Mouse (Mus musculus) kidney, embryonic 15.5 days (tissue): ENCODE data around the gene Oser1. TPM values are rescaled to one million over a fixed set of nuclear protein-coding genes. Genes with fewer than 3 reads are reported as not detected.
"Not testable (repeated sequence)": the region's sequence is repeated elsewhere in the genome, so short reads cannot be mapped to it uniquely, and the experiment has no call there.

Source experiments
- ATAC-seq: fragments of 200-750 bp; cut with Nextera tagmentation; replicated peaks from 2 replicates; pipeline ENCODE4 v1.8.0; 2017; ENCODE audit warnings: moderate TSS enrichment; ENCODE audit not compliant: low FRiP score
- H3K27ac ChIP-seq: fragments of 300-500 bp; sonication (generic); 2 replicates; pipeline ENCODE4 v1.5.1; 2015; ENCODE audit warnings: mild to moderate bottlenecking, inconsistent platforms
- H3K27me3 ChIP-seq: fragments of 300-500 bp; sonication (generic); 2 replicates; pipeline ENCODE4 v1.6.1; 2015; ENCODE audit warnings: inconsistent platforms
- H3K36me3 ChIP-seq: fragments of 300-500 bp; sonication (generic); 2 replicates; pipeline ENCODE4 v1.6.1; 2015; ENCODE audit warnings: inconsistent platforms
- H3K4me1 ChIP-seq: fragments of 300-500 bp; sonication (generic); 2 replicates; pipeline ENCODE4 v1.6.1; 2015; ENCODE audit warnings: inconsistent platforms
- H3K4me2 ChIP-seq: fragments of 300-500 bp; sonication (generic); 2 replicates; pipeline ENCODE4 v1.6.1; 2015; ENCODE audit warnings: moderate library complexity, mild to moderate bottlenecking, inconsistent platforms
- H3K4me3 ChIP-seq: fragments of 300-500 bp; sonication (generic); replicated peaks from 2 replicates; pipeline ENCODE4 v1.5.1; 2015; ENCODE audit warnings: mild to moderate bottlenecking, inconsistent platforms
- H3K9ac ChIP-seq: fragments of 300-500 bp; sonication (generic); 2 replicates; pipeline ENCODE4 v1.6.1; 2015; ENCODE audit warnings: mild to moderate bottlenecking, inconsistent platforms
- H3K9me3 ChIP-seq: fragments of 300-500 bp; sonication (generic); replicated peaks from 2 replicates; pipeline ENCODE4 v1.6.1; 2016; ENCODE audit warnings: inconsistent platforms
- WGBS: fragments of 180-500 bp; shearing (Covaris S2); methylation state at CpG from one replicate; pipeline ENCODE4 v1.1.7; 2015; ENCODE audit warnings: mixed read lengths; 5-methylcytosine and 5-hydroxymethylcytosine counted together
- polyA plus RNA-seq: library from polyadenylated mRNA; unstranded; fragments of >200 nt; fragmentation: Nextera tagmentation; extraction: Ambion mirVana; gene quantifications from 2 replicates; pipeline ENCODE4 v1.2.1, GENCODE M21; 2015

The Oser1 gene
- polyA plus RNA-seq, 1 experiment from 2014 or later, result 87.3 TPM

DNA sequence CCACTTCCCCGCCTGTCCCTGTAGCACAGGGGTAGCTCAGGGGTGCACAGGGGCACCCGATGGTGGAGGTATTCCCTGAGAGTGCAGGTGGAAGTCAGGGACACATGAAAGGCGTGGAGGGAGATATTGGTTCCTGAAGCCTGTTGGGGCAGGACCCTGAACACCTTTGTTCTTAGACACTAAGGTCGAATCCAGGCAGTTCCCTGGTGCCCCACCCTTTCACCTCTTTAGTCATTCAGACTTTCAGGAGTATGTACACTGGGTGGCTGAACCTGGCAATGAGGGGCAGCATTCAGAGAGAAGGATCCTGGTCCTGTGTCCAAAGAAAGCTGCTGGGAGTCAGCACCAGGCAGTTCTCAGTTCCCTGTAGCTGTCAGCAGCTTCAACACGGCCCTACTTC, 37.9 kb upstream of the Oser1 start:
- no peak overlapping the region for H3K4me3 ChIP-seq
- no peak for ATAC-seq
- no peak overlapping the region for H3K4me2 ChIP-seq
- H3K4me1 ChIP-seq, result no peaks in the 10 kb centered on the region
- H3K27ac ChIP-seq, result no peak overlapping the region
- peaks cover 20% of the 10 kb centered on the region for H3K27me3 ChIP-seq
- 83% methylated on average over 5 of the region's 5 CpGs for WGBS
- H3K9ac ChIP-seq, result no peak overlapping the region
- 0 out of 2 replicates have a peak, but pooled peaks cover 2% of the 10 kb centered on the region for H3K36me3 ChIP-seq
- H3K9me3 ChIP-seq, result no peaks in the 10 kb centered on the region

- H3K9ac ChIP-seq, H3K9me3 ChIP-seq, H3K4me2 ChIP-seq, ATAC-seq, H3K4me3 ChIP-seq, H3K27ac ChIP-seq, H3K4me1 ChIP-seq, H3K36me3 ChIP-seq: not testable (repeated sequence)
- 96% methylated on average over 9 of the region's 9 CpGs for WGBS
- H3K27me3 ChIP-seq, result peaks cover 20% of the 10 kb centered on the region
Measured at GRCm38 (mm10) chr2:163461307-163461706, 36.8 kb upstream of the Oser1 start.

GRCm38 (mm10) chr2:163460622-163461021, 36.1 kb upstream of the Oser1 start:
- Histone ChIP-seq H3K9me3 (no peaks in the 10 kb centered on the region), H3K27me3 (peaks cover 20% of the 10 kb centered on the region), H3K9ac (no peak overlapping the region), H3K36me3 (no peaks in the 10 kb centered on the region), H3K27ac (no peak overlapping the region), H3K4me3 (no peak overlapping the region), H3K4me2 (no peak overlapping the region), H3K4me1 (no peaks in the 10 kb centered on the region)
- 89% methylated on average over 8 of the region's 8 CpGs for whole genome bisulfite sequencing
- ATAC-seq, result no peak

DNA sequence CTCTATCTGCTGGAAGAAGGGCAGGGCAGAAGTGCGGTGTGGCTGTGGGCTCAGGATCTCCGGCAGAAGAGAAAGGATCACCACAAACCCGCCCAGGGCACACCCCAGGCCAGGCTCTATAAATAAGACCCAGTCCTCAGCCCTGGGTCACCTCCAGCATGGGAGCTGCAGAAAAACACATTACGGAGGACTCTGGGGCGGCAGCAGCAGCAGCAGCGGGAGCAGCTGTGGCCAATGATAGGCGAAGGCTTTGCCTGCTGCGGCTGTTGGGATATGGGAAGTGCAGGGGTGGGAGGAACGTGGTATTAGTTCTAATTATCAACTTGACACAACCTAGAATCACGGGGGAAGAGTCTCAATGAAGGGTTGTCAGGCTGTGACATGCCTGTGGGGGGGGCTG, 34.9 kb upstream of the Oser1 start:
- Histone ChIP-seq H3K4me2 (no peak overlapping the region), H3K4me3 (no peak overlapping the region), H3K9ac (no peak overlapping the region), H3K36me3 (no peaks in the 10 kb centered on the region), H3K27me3 (peaks cover 20% of the 10 kb centered on the region), H3K9me3 (no peaks in the 10 kb centered on the region), H3K4me1 (no peaks in the 10 kb centered on the region), H3K27ac (no peak overlapping the region)
- ATAC-seq, result no peak
- WGBS, result 45% methylated on average over 10 of the region's 10 CpGs

- 48% methylated on average over 27 of the region's 27 CpGs for WGBS
- H3K27me3 ChIP-seq, result peaks cover 20% of the 10 kb centered on the region
- no peaks in the 10 kb centered on the region for H3K36me3 ChIP-seq
- no peak overlapping the region for H3K9ac ChIP-seq
- H3K4me3 ChIP-seq, result no peak overlapping the region
- no peak overlapping the region for H3K4me2 ChIP-seq
- no peaks in the 10 kb centered on the region for H3K4me1 ChIP-seq
- no peak for ATAC-seq
- H3K27ac ChIP-seq, result no peak overlapping the region
- no peaks in the 10 kb centered on the region for H3K9me3 ChIP-seq
Measured at GRCm38 (mm10) chr2:163458539-163459265, 34.2 kb upstream of the Oser1 start.

GRCm38 (mm10) chr2:163453378-163453777, 28.9 kb upstream of the Oser1 start:
- WGBS, result 89% methylated on average over 13 of the region's 13 CpGs
- no peaks in the 10 kb centered on the region for H3K4me1 ChIP-seq
- ATAC-seq, result no peak

GRCm38 (mm10) chr2:163452738-163453137, 28.2 kb upstream of the Oser1 start:
- Histone ChIP-seq H3K9me3 (no peaks in the 10 kb centered on the region), H3K4me1 (no peaks in the 10 kb centered on the region), H3K4me2 (no peak overlapping the region), H3K36me3 (no peaks in the 10 kb centered on the region), H3K27me3 (peaks cover 4% of the 10 kb centered on the region), H3K27ac (no peak overlapping the region), H3K4me3 (no peak overlapping the region), H3K9ac (no peak overlapping the region)
- no peak for ATAC-seq
- 87% methylated on average over 6 of the region's 6 CpGs for WGBS

More at GRCm38 (mm10) chr2:163453378-163453777, 28.9 kb upstream of the Oser1 start:
- H3K4me2 ChIP-seq, result no peak overlapping the region
- no peaks in the 10 kb centered on the region for H3K36me3 ChIP-seq
- H3K27me3 ChIP-seq, result peaks cover 9% of the 10 kb centered on the region
- no peak overlapping the region for H3K4me3 ChIP-seq
- H3K9me3 ChIP-seq, result no peaks in the 10 kb centered on the region
- no peak overlapping the region for H3K9ac ChIP-seq
- H3K27ac ChIP-seq, result no peak overlapping the region

- peaks cover 4% of the 10 kb centered on the region; the same call in 1 of the 2 replicates for H3K27me3 ChIP-seq
- no peaks in the 10 kb centered on the region for H3K9me3 ChIP-seq
- no peak for ATAC-seq
- no peak overlapping the region for H3K4me3 ChIP-seq
- no peaks in the 10 kb centered on the region for H3K36me3 ChIP-seq
- no peak overlapping the region for H3K9ac ChIP-seq
- H3K27ac ChIP-seq, result no peak overlapping the region
- H3K4me2 ChIP-seq, result no peak overlapping the region
- no peaks in the 10 kb centered on the region for H3K4me1 ChIP-seq
- WGBS, result 80% methylated on average over 6 of the region's 6 CpGs
Measured at GRCm38 (mm10) chr2:163450668-163451295, 26.3 kb upstream of the Oser1 start.

DNA sequence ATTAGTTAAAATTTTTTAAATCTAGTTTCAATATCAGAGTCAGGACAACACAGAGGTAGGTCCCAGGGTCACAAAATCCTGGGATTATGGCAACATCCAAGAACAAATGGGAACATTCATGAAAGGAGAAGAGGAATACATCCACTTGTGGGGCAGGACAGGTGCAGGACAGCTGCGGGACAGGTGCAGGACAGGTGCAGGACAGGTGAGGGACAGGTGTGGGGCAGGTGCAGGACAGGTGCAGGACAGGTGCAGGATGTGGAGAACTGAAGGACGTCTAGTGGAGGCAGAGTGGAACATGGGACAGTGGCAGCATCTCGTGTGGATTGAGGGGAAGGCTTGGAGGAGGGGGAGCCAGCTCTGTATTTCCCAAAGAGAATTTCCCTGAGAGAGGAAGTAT, 24.8 kb upstream of the Oser1 start:
- Histone ChIP-seq H3K27ac (no peak overlapping the region), H3K9ac (no peak overlapping the region), H3K27me3 (peaks cover 4% of the 10 kb centered on the region; the same call in 1 of the 2 replicates), H3K4me2 (no peak overlapping the region), H3K4me1 (no peaks in the 10 kb centered on the region), H3K9me3 (no peaks in the 10 kb centered on the region), H3K4me3 (no peak overlapping the region), H3K36me3 (no peaks in the 10 kb centered on the region)
- WGBS, result 56% methylated on average over 3 of the region's 3 CpGs
- no peak for ATAC-seq

- WGBS, result 84% methylated on average over 12 of the region's 12 CpGs
- no peaks in the 10 kb centered on the region for H3K36me3 ChIP-seq
- no peak overlapping the region for H3K9ac ChIP-seq
- no peak for ATAC-seq
- peaks cover 4% of the 10 kb centered on the region; the same call in 1 of the 2 replicates for H3K27me3 ChIP-seq
- no peaks in the 10 kb centered on the region for H3K9me3 ChIP-seq
- H3K4me3 ChIP-seq, result no peak overlapping the region
- H3K27ac ChIP-seq, result no peak overlapping the region
- no peak overlapping the region for H3K4me2 ChIP-seq
- H3K4me1 ChIP-seq, result no peaks in the 10 kb centered on the region
Measured at GRCm38 (mm10) chr2:163447375-163447774, 22.9 kb upstream of the Oser1 start.

- Histone ChIP-seq H3K27ac (no peak overlapping the region), H3K9ac (no peak overlapping the region), H3K36me3 (no peaks in the 10 kb centered on the region), H3K4me1 (peaks cover 1% of the 10 kb centered on the region), H3K9me3 (no peaks in the 10 kb centered on the region), H3K27me3 (peaks cover 6% of the 10 kb centered on the region), H3K4me2 (no peak overlapping the region), H3K4me3 (no peak overlapping the region)
- WGBS, result 66% methylated on average over 7 of the region's 7 CpGs
- no peak for ATAC-seq
Measured at GRCm38 (mm10) chr2:163444017-163444416, 19.5 kb upstream of the Oser1 start.

DNA sequence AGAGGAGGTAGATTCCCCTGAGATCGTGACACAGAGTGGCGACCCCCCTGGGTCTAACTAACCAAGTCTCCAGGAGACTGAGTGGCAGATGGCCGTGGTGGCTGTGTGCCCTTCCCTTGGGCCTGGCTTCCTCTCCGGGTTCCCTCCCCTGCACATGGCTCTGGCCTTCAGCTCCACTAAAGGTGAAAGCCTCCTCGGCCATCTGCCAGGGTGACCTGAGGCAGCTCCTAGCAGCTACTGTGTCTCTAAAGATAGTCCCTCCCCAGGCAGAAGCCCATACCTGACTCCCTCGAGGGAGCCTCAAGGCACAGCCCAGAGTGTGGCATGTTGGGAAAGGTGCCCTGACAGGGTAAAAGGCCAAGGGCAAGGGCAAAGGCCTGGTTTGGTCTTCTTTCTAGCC, 19.0 kb upstream of the Oser1 start:
- 65% methylated on average over 6 of the region's 6 CpGs for WGBS

More for the DNA sequence above, 19.0 kb upstream of the Oser1 start:
- no peak for ATAC-seq
- H3K27me3 ChIP-seq, result peaks cover 11% of the 10 kb centered on the region
- no peak overlapping the region for H3K4me3 ChIP-seq
- H3K9ac ChIP-seq, result no peak overlapping the region
- no peak overlapping the region for H3K27ac ChIP-seq
- no peaks in the 10 kb centered on the region for H3K36me3 ChIP-seq
- H3K4me2 ChIP-seq, result no peak overlapping the region
- H3K4me1 ChIP-seq, result peaks cover 6% of the 10 kb centered on the region
- H3K9me3 ChIP-seq, result no peaks in the 10 kb centered on the region
